Mouse (Mus musculus): ENCODE data around the gene 9130230L23Rik.

GRCm38 (mm10) chr5:65954130-65955080 lies 49.7 kb downstream of the 9130230L23Rik start:
- TF ChIP-seq CTCF (IDR thresholded peaks at IDR 0.05; ENCODE audit: low read depth) (no peak), EP300 (IDR thresholded peaks at IDR 0.05; ENCODE audit: low read depth) (no peak)
